Mouse (Mus musculus) kidney, postnatal 10 days (tissue): ENCODE measurements around the gene Tmem190.
A peak's percentile ranks its signal among the peaks of the same experiment; 100 is the strongest.
"Not testable (repeated sequence)": the region's sequence is repeated elsewhere in the genome, so short reads cannot be mapped to it uniquely, and the experiment has no call there.

ENCODE experiments used
- DNase-seq: peaks from one replicate; pipeline ENCODE4 v3.0.0; 2021; ENCODE audit warnings: mixed read lengths

The Tmem190 gene

GRCm38 (mm10) chr7:4776861-4777830 lies 5.6 kb upstream of the Tmem190 start:
- peak; percentile 89 for DNase-seq

- no peak for DNase-seq
Measured at GRCm38 (mm10) chr7:4777851-4778637, 4.7 kb upstream of the Tmem190 start.

GRCm38 (mm10) chr7:4779921-4780320 lies 2.8 kb upstream of the Tmem190 start:
- no peak for DNase-seq

DNA sequence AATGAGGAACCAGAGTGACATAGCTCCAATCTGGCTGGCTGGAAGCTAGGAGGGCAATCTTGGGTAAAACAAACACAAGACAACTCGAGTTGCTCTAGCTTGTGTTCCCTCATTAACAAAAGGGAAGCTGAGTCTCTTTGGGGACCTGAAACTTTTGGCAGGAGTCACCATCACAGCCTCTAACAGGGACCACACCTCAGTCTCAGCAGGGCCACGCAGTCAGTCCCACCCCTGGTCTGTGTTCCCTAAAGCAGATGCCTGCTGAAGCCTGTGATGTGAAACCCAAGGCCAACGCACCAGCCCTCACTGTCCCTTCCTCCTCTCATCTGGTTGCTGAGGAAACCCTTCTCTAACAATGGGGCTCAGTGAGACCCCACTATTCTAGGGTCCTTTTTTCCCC lies 607 bp upstream of the Tmem190 start:
- DNase-seq, result no peak

- no peak for DNase-seq
Measured at GRCm38 (mm10) chr7:4783667-4784268, 1.0 kb downstream of the Tmem190 start.

- DNase-seq, result peak; percentile 85
Measured at GRCm38 (mm10) chr7:4788499-4789435, 6.0 kb downstream of the Tmem190 start.

DNA sequence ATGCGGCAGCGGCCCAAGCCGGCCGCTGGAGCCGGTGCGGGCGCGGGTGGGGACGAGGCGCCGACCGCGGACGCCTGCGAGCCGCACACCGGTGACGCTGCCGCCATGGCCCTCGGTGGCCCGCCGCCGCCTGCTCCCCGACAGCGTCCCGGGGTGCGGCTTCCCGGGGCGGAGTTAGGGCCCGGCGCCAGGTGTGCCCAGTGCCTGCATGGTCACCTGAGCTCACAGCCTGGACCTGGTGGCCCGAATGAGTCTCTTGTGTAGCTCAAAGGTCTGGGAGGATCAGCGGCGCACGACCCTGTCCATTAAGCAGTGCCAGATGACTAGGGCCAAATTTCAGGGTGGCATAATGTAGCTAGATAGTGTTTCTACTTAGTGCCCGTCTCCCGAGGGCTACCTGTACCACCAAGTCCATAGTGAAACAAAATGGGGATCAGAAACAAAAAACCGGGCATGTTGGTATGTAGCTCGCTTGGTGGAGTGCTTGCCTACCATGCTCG lies 6.7 kb downstream of the Tmem190 start, which contains the start of gene Tmem238:
Gene Tmem238, minus strand, starts transcription at position 221 of the 500 bp plus-strand sequence.
- peak; percentile 81 for DNase-seq

- DNase-seq, result peak; percentile 97
Measured at GRCm38 (mm10) chr7:4792278-4793212, 9.8 kb downstream of the Tmem190 start, which contains the start of gene Rpl28. TSS of gene Rpl28 (plus strand) at chr7:4792874.

GRCm38 (mm10) chr7:4793248-4793647 lies 10.5 kb downstream of the Tmem190 start:
- DNase-seq, result peak; percentile 31

- DNase-seq, result no peak
Measured at GRCm38 (mm10) chr7:4793674-4794073, 10.9 kb downstream of the Tmem190 start.

GRCm38 (mm10) chr7:4794631-4795168 lies 12.0 kb downstream of the Tmem190 start:
- DNase-seq, result no peak

DNA sequence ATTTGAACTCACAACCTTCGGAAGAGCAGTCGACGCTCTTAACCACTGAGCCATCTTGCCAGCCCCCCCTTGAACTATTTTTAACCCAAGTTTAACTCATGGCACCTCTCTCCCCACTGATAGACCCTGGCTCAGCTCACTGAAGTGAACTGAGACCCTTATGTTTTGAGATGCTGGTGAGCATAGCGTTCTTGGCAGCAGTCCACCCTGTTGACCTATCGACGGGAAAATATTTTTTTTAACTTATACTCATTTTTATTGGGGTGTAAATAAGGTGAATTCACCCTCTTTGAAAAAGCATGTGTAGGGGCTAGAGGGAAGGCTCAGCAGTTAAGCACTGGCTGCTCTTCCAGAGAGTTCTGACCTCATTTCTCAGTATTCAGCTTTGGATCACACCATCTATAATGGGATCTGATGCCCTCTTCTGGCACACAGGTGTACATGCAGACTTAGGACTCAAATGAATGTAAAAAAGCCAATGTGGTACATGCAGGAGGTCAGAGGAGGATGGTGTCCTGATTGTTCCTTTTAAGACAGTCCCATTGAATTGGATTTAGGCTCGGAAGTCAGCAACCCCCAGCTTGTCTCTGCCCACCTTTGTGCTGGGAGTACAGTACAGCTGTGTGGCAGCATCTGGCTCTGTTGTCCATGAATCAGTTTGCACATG lies 13.2 kb downstream of the Tmem190 start:
- DNase-seq, result peak; percentile 18

- DNase-seq, result no peak
Measured at GRCm38 (mm10) chr7:4802247-4802646, 19.5 kb downstream of the Tmem190 start.

GRCm38 (mm10) chr7:4806716-4807115 lies 24.0 kb downstream of the Tmem190 start:
- peak; percentile 47 for DNase-seq

- not testable (repeated sequence) for DNase-seq
Measured at GRCm38 (mm10) chr7:4811131-4811530, 28.4 kb downstream of the Tmem190 start.

GRCm38 (mm10) chr7:4811842-4812302 lies 29.1 kb downstream of the Tmem190 start:
- no peak for DNase-seq

DNA sequence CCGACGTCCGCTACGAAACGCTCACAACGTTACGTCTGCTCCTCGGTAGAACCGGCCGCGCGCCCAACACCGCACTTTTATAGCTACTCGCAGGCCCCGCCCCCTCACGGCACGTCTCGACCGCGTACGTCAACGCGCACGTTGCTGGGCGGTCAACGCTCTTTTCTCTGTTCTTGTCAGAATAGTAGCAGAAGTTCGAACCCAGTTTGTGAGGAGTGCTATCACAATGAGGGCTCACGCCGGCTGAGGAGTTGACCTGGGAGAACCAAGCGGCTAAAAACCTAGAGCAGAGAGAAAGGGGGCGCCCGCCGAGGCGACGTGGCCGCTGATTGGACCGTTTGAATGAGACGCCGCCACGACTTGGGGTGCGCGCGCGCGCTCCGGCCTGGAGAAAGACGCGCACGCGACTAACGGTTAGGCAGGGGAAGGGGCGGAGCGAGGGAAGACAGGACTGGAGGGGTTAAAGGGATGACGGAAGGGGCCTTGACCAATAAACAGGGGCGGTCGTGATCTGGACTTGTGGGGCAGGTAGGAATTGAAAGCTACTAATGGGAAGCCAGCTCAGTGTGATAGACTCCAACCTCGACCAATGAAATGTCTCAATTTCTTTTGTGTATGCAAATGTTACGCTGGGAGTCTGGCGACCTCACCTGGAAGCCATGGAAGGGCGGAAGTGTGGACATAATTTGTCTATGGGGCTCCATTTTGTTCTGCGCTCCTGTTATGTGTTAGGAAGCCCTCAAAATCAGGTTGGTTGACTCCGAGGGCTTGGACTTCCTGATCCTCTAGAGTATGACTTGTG lies 29.8 kb downstream of the Tmem190 start, which contains the start of gene Ube2s:
Gene Ube2s, minus strand, starts transcription at position 288 of the 802 bp plus-strand sequence.
- peak; percentile 99 for DNase-seq

GRCm38 (mm10) chr7:4813105-4813791 lies 30.5 kb downstream of the Tmem190 start:
- no peak for DNase-seq
